Mouse (Mus musculus): Measurements from ENCODE around the gene Agtr1a. TPM values are rescaled to one million over a fixed set of nuclear protein-coding genes. Genes with fewer than 3 reads are reported as not detected.

The Agtr1a gene
- total RNA-seq (2014; rRNA removed), result 1.1 and 1.8 TPM in 2 replicates
- 0.67 and 0.94 TPM in 2 replicates for polyA plus RNA-seq (2015; fragmentation: Nextera tagmentation; extraction: Ambion mirVana)

DNA sequence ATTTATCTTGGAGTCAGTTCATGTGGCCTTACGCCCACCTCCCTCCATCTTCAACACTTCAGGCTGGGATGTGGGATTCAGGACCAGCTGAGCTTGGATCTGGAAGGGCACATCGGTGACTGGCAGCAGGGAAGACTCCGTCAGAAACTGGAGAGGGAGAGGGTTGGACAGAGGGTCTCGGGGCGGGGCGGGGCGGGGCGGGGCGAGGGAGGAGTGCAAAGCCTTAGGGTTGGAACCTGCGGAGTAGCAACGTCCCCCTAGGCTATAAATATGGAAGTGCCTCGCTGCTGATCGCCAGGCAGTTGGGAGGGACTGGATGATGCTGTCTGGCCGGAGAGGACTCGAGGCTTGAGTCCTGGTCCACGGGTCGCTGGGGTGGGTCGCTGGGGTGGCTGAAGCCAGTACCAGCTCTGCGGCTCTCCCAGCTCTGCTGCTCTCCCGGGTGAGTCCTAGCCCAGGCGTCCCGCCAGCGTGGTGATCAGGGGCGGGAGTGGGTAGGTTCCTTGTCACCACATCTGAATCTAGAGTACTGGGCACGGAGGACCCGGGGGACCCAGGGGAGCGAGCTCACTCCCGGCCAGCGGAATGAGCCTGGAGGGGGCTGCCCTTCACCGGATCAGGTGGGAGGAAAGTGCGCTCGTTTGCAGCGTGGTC is at the start of gene Agtr1a:
Gene Agtr1a (plus strand): TSS at position 294 of the 654 bp plus-strand sequence.
- peak; percentile 42 for DNase-seq
- H3K27me3 ChIP-seq (ENCODE audit: insufficient read depth, low read length), result no peaks in the 10 kb centered on the region
- 2% methylated on average over 33 of the region's 33 CpGs for WGBS
- no peak within 1 kb of the TSS for H3K27ac ChIP-seq (ENCODE audit: low read depth, low read length)
- H3K4me1 ChIP-seq (ENCODE audit: insufficient read depth), result no peaks in the 10 kb centered on the region
- no peaks in the 10 kb centered on the region for H3K9me3 ChIP-seq (ENCODE audit: low read length)
- H3K9ac ChIP-seq, result peak within 1 kb of the TSS; percentile 53
- TF ChIP-seq CTCF (IDR thresholded peaks at IDR 0.05; ENCODE audit: low read depth), result no peak
- peak; percentile 97 for ATAC-seq
- H3K4me3 ChIP-seq (ENCODE audit: low read depth, low read length), result peak within 1 kb of the TSS; percentile 48
- H3K4me2 ChIP-seq (ENCODE audit: low read depth), result peak within 1 kb of the TSS; percentile 97
- no peaks in the 10 kb centered on the region for H3K36me3 ChIP-seq (ENCODE audit: insufficient read depth)

DNA sequence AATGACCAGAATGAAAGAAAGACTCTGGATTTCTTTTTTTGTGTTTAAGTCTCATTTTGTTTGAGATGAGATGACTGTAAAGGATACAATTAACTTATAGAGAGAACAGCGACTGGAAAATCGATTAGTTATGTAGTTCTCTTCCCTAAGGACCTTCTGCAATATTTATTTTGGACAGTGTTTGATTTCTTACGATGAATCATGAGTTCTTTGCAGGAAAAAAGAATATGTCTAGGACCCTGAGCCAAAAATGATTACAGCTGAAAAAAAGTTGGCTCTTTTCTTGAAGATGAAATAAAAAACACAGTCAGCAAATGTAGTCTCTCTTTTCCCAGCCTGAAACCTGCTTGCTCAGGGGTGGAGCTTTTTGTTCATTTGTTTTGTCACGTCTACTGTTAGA is 26.0 kb upstream of the Agtr1a start:
- no peak for TF ChIP-seq CTCF (IDR thresholded peaks at IDR 0.05; ENCODE audit: low read depth)

DNA sequence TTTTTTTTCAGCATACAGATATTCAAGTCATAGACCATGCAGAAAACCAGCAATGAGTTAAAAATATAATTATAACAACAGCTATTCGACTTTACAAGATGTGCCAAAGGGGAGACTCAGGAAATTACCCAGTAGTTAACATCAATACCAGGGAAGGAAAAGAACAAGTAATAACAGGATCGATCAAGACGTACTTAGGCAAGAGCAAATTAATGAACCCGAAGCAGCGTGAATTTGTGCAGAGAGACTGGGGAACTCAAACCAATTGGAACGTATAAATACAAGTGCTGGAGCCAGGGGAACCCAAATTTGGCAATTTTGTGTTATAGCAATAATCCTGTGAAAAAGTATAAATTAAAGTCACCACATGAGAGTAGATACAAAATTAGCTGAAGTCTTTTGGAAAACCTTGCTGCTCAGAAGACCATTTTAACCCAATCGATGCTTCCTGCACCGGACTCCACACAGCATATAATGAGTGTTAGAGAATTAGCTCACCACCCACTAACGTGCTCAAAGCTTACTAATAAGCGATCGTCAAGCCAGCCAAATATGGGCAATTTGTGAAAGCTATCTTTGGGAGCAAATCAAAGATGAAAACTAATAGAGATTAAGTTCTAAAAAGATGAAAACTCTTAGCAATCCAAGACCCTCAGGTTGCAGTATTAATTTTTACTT is 11.4 kb upstream of the Agtr1a start:
- no peaks in the 10 kb centered on the region for H3K27me3 ChIP-seq (ENCODE audit: insufficient read depth, low read length)
- 49% methylated on average over 11 of the region's 11 CpGs for WGBS
- H3K9ac ChIP-seq, result no peak overlapping the region
- ATAC-seq, result no peak
- H3K4me1 ChIP-seq (ENCODE audit: insufficient read depth), result no peaks in the 10 kb centered on the region
- H3K4me3 ChIP-seq (ENCODE audit: low read depth, low read length), result no peak overlapping the region
- no peak for DNase-seq
- no peaks in the 10 kb centered on the region for H3K9me3 ChIP-seq (ENCODE audit: low read length)
- H3K36me3 ChIP-seq (ENCODE audit: insufficient read depth), result no peaks in the 10 kb centered on the region
- H3K27ac ChIP-seq (ENCODE audit: low read depth, low read length), result no peak overlapping the region
- no peak overlapping the region for H3K4me2 ChIP-seq (ENCODE audit: low read depth)
- TF ChIP-seq CTCF (IDR thresholded peaks at IDR 0.05; ENCODE audit: low read depth), result no peak

More for the DNA sequence above, 26.0 kb upstream of the Agtr1a start:
- no peaks in the 10 kb centered on the region for H3K4me1 ChIP-seq (ENCODE audit: insufficient read depth)
- no peak overlapping the region for H3K4me3 ChIP-seq (ENCODE audit: low read depth, low read length)
- H3K4me2 ChIP-seq (ENCODE audit: low read depth), result no peak overlapping the region
- ATAC-seq (no peak), DNase-seq (no peak)
- H3K27me3 ChIP-seq (ENCODE audit: insufficient read depth, low read length), result no peaks in the 10 kb centered on the region
- 73% methylated on average over 4 of the region's 4 CpGs for WGBS
- H3K27ac ChIP-seq (ENCODE audit: low read depth, low read length), result no peak overlapping the region
- H3K36me3 ChIP-seq (ENCODE audit: insufficient read depth), result no peaks in the 10 kb centered on the region
- no peak overlapping the region for H3K9ac ChIP-seq
- no peaks in the 10 kb centered on the region for H3K9me3 ChIP-seq (ENCODE audit: low read length)

DNA sequence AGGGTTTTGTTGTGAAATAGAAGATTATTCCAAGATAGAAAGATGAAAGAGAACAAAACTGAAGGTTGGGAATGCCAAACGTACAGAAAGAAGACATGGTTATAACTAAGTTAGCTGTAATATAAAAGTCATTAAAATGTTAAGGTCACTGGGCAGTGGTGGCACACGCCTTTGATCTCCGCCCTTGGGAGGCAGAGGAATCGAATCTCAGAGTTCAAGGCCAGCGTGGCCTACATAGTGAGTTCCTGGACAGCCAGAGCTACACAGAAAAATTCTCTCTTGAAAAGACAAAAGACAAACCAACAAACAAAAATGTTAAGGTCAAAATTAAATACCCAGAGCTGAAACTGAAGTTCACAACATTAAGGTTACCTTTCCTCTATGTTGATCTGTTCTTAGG is 5.2 kb upstream of the Agtr1a start:
- ATAC-seq, result no peak

DNA sequence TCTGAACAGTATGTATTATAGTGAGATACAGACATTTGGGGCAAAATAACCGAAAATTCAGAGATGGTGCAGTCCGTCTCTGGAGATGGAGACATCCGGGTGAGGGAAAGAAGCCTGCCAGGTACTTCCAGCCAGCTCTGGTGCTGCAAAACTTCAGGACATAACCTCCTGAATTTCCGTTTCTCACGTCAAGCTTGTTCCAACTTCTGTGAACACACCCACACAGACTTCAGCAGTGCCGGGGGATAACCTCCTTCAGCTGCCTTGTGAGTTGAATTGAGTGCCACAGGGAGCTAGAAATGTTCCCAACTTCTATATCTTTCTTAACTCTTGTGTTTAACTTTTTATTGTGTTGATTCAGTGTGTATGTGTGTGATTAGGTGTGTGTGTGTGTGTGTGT is 4.4 kb upstream of the Agtr1a start:
- DNase-seq (no peak), ATAC-seq (no peak)
- Histone ChIP-seq H3K9me3 (ENCODE audit: low read length) (no peaks in the 10 kb centered on the region), H3K9ac (no peak overlapping the region), H3K4me2 (ENCODE audit: low read depth) (no peak overlapping the region), H3K4me1 (ENCODE audit: insufficient read depth) (no peaks in the 10 kb centered on the region), H3K27me3 (ENCODE audit: insufficient read depth, low read length) (no peaks in the 10 kb centered on the region), H3K27ac (ENCODE audit: low read depth, low read length) (no peak overlapping the region), H3K4me3 (ENCODE audit: low read depth, low read length) (no peak overlapping the region), H3K36me3 (ENCODE audit: insufficient read depth) (no peaks in the 10 kb centered on the region)
- TF ChIP-seq CTCF (IDR thresholded peaks at IDR 0.05; ENCODE audit: low read depth), result no peak
- 84% methylated on average over 6 of the region's 6 CpGs for WGBS

More for the DNA sequence above, 5.2 kb upstream of the Agtr1a start:
- TF ChIP-seq CTCF (IDR thresholded peaks at IDR 0.05; ENCODE audit: low read depth), result no peak
- Histone ChIP-seq H3K4me3 (ENCODE audit: low read depth, low read length) (no peak overlapping the region), H3K27ac (ENCODE audit: low read depth, low read length) (no peak overlapping the region), H3K9ac (no peak overlapping the region), H3K4me1 (ENCODE audit: insufficient read depth) (no peaks in the 10 kb centered on the region), H3K9me3 (ENCODE audit: low read length) (no peaks in the 10 kb centered on the region), H3K27me3 (ENCODE audit: insufficient read depth, low read length) (no peaks in the 10 kb centered on the region), H3K4me2 (ENCODE audit: low read depth) (no peak overlapping the region), H3K36me3 (ENCODE audit: insufficient read depth) (no peaks in the 10 kb centered on the region)
- WGBS, result 80% methylated on average over 5 of the region's 5 CpGs
- DNase-seq, result no peak

DNA sequence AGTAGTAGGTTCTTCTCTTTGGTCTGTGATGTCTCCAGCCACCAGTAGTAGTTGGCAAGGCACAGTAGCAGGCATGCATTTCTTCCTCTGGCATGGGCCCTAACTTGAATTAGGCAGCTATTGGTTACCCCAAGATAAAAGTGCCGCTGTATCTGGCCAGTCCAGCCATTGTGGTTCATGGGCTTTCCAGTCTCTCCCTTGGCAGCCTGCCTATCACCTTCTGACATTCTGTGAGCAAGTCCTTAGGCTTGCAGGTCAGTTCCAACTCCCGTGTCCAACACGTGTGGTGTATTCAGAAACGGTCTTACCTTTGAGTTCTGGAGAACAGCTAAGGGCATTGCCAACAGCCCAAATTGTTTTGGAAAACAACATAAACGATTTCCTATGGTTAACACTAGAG is 3.7 kb upstream of the Agtr1a start:
- DNase-seq, result no peak
- Histone ChIP-seq H3K27me3 (ENCODE audit: insufficient read depth, low read length) (no peaks in the 10 kb centered on the region), H3K4me1 (ENCODE audit: insufficient read depth) (no peaks in the 10 kb centered on the region), H3K36me3 (ENCODE audit: insufficient read depth) (no peaks in the 10 kb centered on the region), H3K4me3 (ENCODE audit: low read depth, low read length) (no peak overlapping the region), H3K4me2 (ENCODE audit: low read depth) (no peak overlapping the region), H3K9ac (no peak overlapping the region), H3K9me3 (ENCODE audit: low read length) (no peaks in the 10 kb centered on the region), H3K27ac (ENCODE audit: low read depth, low read length) (no peak overlapping the region)
- TF ChIP-seq CTCF (IDR thresholded peaks at IDR 0.05; ENCODE audit: low read depth), result no peak
- ATAC-seq, result no peak
- WGBS, result 71% methylated on average over 5 of the region's 5 CpGs

DNA sequence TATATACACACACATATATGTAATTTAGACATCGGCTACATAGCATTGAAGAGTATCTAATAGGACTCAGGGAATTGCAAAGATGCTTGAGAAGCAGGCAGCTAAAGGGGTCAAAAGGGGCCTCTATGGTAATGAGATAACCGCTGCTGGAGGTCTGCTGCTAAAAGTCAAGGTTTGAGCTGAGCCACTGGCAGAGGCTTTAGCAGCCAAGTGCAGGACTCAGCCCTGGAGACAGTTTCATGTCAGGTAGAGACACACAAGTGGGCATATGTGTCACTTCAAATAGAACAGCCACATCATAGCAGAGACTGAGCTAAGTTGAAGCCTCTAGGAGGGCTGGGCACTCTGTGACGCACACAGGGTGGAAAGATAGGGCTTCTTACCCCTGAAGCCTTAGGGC is 1.6 kb upstream of the Agtr1a start:
- DNase-seq (no peak), ATAC-seq (no peak)
- WGBS, result 71% methylated on average over 3 of the region's 3 CpGs
- H3K4me1 ChIP-seq (ENCODE audit: insufficient read depth), result no peaks in the 10 kb centered on the region
- no peak overlapping the region for H3K4me2 ChIP-seq (ENCODE audit: low read depth)
- no peak for TF ChIP-seq CTCF (IDR thresholded peaks at IDR 0.05; ENCODE audit: low read depth)
- H3K36me3 ChIP-seq (ENCODE audit: insufficient read depth), result no peaks in the 10 kb centered on the region
- no peaks in the 10 kb centered on the region for H3K9me3 ChIP-seq (ENCODE audit: low read length)
- no peak overlapping the region for H3K27ac ChIP-seq (ENCODE audit: low read depth, low read length)
- H3K27me3 ChIP-seq (ENCODE audit: insufficient read depth, low read length), result no peaks in the 10 kb centered on the region
- no peak overlapping the region for H3K9ac ChIP-seq
- H3K4me3 ChIP-seq (ENCODE audit: low read depth, low read length), result no peak overlapping the region
